Mouse (Mus musculus) cerebral cortex, adult 2 months (tissue): Measurements from ENCODE around the gene Prrg2.

Experiments used
- WGBS: fragments of 180-500 bp; shearing (Covaris S2); methylation state at CpG from one replicate; pipeline ENCODE4 v1.1.7; 2018; 5-methylcytosine and 5-hydroxymethylcytosine counted together

Prrg2 gene

GRCm38 (mm10) chr7:45062239-45062835 is at the start of gene Prrg2, which contains the start of gene Nosip:
Gene Prrg2 (minus strand): TSS chr7:45062677.
Gene Nosip (plus strand): TSS chr7:45062429.
- WGBS = under 1% methylated on average over 31 of the region's 31 CpGs

GRCm38 (mm10) chr7:45111940-45112339 is 49.5 kb upstream of the Prrg2 start:
- WGBS = 81% methylated on average over 2 of the region's 2 CpGs

DNA sequence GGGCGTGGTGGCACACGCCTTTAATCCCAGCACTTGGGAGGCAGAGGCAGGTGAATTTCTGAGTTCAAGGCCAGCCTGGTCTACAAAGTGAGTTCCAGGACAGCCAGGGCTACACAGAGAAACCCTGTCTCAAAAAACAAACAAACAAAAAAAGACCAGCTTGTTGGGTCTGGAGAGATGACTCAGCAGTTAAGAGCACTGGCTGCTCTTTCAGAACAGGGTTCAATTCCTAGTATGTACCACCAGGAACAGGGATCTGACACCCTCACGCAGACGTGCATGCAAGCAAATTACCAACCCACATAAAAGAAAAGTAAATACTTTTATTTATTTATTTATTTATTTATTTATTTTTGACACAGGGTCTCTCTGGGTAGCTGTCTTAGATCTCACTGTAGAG is 47.6 kb upstream of the Prrg2 start:
- 93% methylated on average over 4 of the region's 4 CpGs for WGBS

DNA sequence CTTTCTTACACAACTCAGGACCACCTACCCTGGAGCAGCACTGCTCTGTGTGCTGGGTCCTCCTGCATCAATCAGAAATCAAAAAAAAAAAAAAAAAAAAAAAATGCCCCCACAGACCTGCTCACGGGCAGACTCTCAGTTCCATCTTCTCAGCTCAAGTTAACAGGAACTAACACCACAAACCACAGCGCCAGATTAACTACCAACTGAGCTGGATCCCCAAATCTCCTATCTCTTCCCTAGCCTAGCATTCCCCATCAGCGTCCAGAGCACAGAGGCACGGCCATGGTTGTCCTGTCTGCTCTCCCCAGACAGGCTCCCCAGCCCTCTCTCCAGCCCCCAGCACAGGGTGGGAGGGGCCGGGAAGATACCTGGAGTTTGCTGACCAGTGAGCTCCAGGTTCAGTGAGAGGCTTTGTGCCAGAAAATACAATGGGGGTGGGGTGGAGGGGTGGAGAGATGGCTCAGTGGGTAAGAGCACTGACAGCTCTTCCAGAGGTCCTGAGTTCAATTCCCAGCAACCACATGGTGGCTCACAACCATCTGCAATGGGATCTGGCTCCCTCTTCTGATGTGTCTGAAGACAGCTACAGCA is 44.7 kb upstream of the Prrg2 start:
- 68% methylated on average over 5 of the region's 5 CpGs for WGBS

DNA sequence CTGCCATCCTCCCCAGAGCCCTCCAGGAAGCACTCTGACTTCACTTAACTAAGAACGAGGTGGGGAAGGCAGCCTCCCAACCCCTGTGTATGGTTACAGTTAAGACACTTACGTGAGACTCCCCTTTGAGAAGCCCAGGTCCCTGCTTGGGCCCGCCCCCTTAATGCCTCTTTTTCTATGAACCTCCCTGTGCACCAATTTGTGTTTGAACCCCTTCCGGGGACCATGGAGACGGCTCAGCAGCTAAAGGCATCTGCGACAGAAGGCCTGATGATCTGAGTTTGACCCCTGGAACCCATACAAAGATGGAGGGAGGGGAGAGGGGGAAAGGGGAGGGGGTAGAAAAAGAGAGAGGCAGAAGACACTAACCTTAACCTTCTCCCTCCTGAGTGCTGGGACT is 44.0 kb upstream of the Prrg2 start:
- WGBS = 74% methylated on average over 6 of the region's 6 CpGs

DNA sequence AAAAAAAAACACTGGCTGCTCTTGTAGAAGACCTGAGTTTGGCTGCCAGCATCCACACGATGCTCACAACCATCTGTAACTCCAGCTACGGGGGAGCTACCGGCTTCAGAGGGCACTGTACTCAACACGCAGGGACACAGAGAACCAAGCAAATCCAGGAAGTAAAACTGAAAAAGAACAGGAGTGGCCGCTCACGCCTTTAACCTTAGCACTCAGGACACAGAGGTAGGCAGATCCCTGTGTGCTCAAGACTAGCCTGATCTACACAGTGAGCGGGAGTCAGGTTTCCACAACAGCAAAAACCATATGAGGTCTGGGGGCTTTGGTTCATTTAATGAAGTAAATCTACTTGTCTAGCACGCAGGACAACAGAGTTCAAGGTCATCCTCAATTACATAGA is 43.0 kb upstream of the Prrg2 start:
- WGBS = 84% methylated on average over 8 of the region's 8 CpGs

- 91% methylated on average over 5 of the region's 5 CpGs for WGBS
These were observed 42.5 kb upstream of the Prrg2 start for GRCm38 (mm10) chr7:45104941-45105340.

- 47% methylated on average over 7 of the region's 7 CpGs for WGBS
These were observed 41.2 kb upstream of the Prrg2 start, which contains the start of gene Fcgrt for GRCm38 (mm10) chr7:45103652-45104180. Gene Fcgrt (minus strand): TSS chr7:45103851.

- 72% methylated on average over 9 of the region's 9 CpGs for WGBS
These were observed 40.6 kb upstream of the Prrg2 start for GRCm38 (mm10) chr7:45102940-45103585.

DNA sequence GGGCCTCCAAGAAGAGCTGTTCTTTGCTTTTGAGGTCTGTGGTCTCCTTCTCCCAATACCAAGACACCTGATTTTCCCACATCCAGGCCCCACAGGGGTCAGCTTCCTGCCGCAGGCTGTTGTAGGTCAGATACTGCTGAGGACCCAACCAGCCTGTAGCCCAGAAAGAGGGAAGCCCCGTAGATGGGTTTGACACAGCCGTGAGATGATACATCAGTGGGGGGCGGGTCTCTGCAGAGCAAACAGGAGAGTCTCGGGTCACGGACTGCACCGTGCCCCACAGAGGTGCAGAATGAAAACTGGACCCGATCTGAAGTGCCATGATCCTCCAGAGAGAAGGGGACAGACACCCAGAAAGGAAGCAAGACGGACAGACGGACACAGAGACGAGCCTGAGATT is 40.0 kb upstream of the Prrg2 start:
- 82% methylated on average over 11 of the region's 11 CpGs for WGBS

- 95% methylated on average over 6 of the region's 6 CpGs for WGBS
These were observed 37.6 kb upstream of the Prrg2 start for GRCm38 (mm10) chr7:45100046-45100445.

DNA sequence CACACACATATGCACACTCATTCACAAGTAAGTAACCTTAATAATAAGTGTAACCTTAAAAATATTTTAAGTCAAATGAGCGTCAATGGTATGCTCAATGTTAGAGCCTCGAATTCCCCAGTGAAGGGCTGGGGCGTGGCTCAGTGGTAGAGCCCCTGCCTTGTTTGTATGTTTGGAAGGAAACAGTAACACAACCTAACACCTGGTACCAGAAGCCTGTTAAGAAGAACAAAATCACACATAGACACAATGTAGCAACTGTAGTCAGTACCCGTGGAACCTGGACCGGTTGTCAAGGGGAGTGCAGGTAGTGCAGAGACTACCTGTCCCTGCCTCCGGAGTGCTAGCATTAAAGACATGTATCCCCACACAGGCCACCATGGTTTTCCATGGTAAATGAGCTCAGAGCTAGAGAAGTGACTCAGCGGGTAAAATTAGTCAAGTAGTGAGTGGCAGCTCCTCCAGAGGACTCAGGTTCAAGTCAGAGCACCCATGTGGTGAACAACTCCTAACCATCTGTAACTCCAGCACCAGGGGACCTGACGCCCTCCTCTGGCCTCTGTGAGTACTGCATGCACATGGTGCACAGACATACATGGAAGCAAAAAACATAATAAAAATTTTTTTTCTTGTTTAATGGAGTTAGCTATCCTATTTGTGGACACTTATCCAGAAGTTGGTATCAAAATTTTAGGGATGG is 36.2 kb upstream of the Prrg2 start:
- WGBS = 88% methylated on average over 8 of the region's 8 CpGs

DNA sequence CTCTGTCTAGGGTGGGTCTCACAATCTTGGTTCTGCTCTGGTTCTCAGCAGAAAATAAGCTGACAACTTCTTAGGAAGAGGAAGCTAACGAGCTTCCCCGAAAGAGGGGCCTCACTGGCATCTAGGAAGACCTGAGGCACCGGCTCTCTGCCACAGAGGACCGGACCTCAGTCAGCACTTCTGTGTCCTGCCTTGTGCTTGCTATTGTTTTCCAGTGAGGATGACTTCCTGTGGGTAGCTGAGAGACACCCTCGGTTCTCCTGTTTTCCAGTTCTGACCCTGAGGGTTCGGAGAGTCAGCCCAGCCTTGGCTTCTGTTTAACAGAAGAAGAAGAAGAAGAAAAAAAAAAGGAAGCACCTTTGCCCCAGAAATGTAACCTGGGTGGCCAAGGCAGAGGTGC is 35.0 kb upstream of the Prrg2 start:
- WGBS = 59% methylated on average over 6 of the region's 6 CpGs

GRCm38 (mm10) chr7:45095965-45096364 is 33.5 kb upstream of the Prrg2 start:
- 97% methylated on average over 14 of the region's 14 CpGs for WGBS

GRCm38 (mm10) chr7:45095367-45095766 is 32.9 kb upstream of the Prrg2 start:
- 81% methylated on average over 6 of the region's 6 CpGs for WGBS

DNA sequence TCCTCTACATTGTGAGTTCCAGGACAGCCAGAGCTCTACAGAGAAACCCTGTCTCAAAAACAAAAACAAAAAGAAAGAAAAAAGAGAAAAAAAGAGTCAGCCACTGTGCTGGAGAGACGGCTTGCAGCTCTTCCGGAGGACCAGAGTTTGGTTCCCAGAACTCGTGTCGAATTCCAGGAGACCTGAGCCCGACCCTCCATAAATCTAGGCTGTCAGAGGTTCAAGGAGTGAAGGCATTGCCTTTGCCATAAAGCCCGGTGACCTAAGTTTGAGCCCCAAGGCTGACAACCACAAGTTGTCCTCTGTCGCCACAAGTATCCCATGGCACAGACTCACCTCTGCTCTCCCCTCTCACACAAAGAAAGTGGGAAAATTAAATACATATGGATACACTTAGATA is 31.6 kb upstream of the Prrg2 start:
- WGBS = 85% methylated on average over 7 of the region's 7 CpGs

- 38% methylated on average over 18 of the region's 18 CpGs for WGBS
These were observed 31.0 kb upstream of the Prrg2 start for GRCm38 (mm10) chr7:45093516-45093905.

GRCm38 (mm10) chr7:45092828-45093515 is 30.5 kb upstream of the Prrg2 start:
- 70% methylated on average over 12 of the region's 12 CpGs for WGBS

GRCm38 (mm10) chr7:45092048-45092447 is 29.6 kb upstream of the Prrg2 start, which contains the start of gene Rcn3:
Gene Rcn3 (minus strand): TSS chr7:45092221.
- 3% methylated on average over 16 of the region's 16 CpGs for WGBS

DNA sequence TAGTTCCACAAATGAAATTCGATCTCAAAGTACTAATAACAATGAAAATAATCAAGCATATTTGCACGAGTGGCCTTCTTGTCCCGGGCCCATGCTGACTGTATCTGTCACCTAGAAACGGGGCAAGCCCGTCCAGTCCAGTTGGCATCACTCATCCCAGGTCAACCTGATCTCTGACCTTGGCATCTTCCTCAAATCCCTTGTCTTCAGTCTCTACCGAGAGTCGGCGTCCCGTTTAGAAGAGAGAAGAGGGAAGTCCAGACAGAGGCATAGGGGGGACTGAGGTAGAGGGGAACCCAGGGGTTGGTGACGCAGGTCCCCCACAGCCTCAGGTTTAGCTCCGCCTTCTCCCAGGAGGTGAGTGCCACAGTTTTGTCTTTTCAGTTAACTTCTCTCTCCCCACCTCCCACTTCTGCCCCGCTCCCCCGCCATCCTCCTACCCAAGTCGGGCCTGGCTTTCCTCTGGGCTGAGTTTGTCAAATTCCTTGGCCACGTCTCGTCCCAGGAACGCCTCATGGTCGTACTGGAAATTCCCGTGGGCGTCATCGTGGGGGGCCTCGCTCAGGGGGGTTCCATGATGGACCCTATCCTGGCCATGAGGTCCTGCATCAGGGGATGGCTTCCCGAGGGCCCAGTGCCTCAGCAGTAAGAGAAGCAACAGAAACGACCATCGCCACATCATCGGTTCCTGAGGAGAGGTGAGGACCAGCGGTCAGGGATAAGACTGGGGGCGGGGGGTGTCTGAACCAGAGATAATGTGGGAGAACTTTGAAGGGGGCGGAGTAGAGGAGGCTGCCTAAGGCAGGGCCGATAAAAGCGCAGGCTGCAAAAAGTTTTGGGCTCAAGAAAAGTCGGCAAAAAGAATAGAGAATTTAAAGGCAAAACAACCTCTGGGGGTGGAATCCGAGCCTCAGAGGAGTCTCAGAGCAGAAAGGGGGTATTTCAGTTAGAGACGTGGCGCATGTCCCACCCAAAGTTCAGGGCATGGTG is 28.8 kb upstream of the Prrg2 start:
- WGBS = 30% methylated on average over 35 of the region's 35 CpGs
